Mouse (Mus musculus) neutrophil, adult 65 days (primary cell): ENCODE results near the gene Ldlr. TPM values are rescaled to one million over a fixed set of nuclear protein-coding genes. Genes with fewer than 3 reads are reported as not detected.

Source experiments
- total RNA-seq: library from RNA; stranded (reverse); gene quantifications from 2 replicates; pipeline ENCODE4 v1.2.4, GENCODE M21; 2023

The Ldlr gene
- total RNA-seq: 79.0 and 91.2 TPM in 2 replicates

GRCm38 (mm10) chr9:21723377-21724146 lies at the start of gene Ldlr:
Gene Ldlr, plus strand, starts transcription at chr9:21723483.

GRCm38 (mm10) chr9:21760155-21761088 lies 37.1 kb downstream of the Ldlr start, which contains the start of gene Spc24:
Gene Spc24, minus strand, starts transcription at chr9:21760303.

GRCm38 (mm10) chr9:21798345-21799009 lies 75.2 kb downstream of the Ldlr start, which contains the start of gene Kank2:
Gene Kank2, minus strand, starts transcription at chr9:21798744.

Other genes starting within 250 kb of the Ldlr start
- gene Tmed1, start 213.2 kb upstream of the Ldlr start, total RNA-seq: 4.2 and 5.8 TPM in 2 replicates
- 229 and 277 TPM in 2 replicates for gene AB124611, start 197.3 kb upstream of the Ldlr start, total RNA-seq
- 23.2 and 33.9 TPM in 2 replicates for gene Carm1, start 176.6 kb upstream of the Ldlr start, total RNA-seq
- gene Timm29, start 130.8 kb upstream of the Ldlr start, total RNA-seq: 18.8 and 28.2 TPM in 2 replicates
- gene Yipf2, start 130.7 kb upstream of the Ldlr start, total RNA-seq: 6.8 and 7.3 TPM in 2 replicates
- 54.0 and 58.7 TPM in 2 replicates for gene Smarca4, start 107.3 kb upstream of the Ldlr start, total RNA-seq
- 25.6 and 32.9 TPM in 2 replicates for gene Spc24, start 36.8 kb downstream of the Ldlr start, total RNA-seq
- gene Kank2, start 75.3 kb downstream of the Ldlr start, total RNA-seq: 0.63 and 0.79 TPM in 2 replicates
- not detected in 2 replicates for gene Angptl8, start 112.0 kb downstream of the Ldlr start, total RNA-seq
- 1.6 and 4.7 TPM in 2 replicates for gene Dock6, start 129.2 kb downstream of the Ldlr start, total RNA-seq
- 166 and 181 TPM in 2 replicates for gene Rab3d, start 194.7 kb downstream of the Ldlr start, total RNA-seq
- 0.95 TPM in 2 replicates for gene Ccdc159, start 204.0 kb downstream of the Ldlr start, total RNA-seq
- gene Tmem205, start 204.1 kb downstream of the Ldlr start, total RNA-seq: 16.4 and 21.5 TPM in 2 replicates
- 0.85 and 1.7 TPM in 2 replicates for gene Plppr2, start 213.6 kb downstream of the Ldlr start, total RNA-seq
- 2.9 and 3.6 TPM in 2 replicates for gene Swsap1, start 232.3 kb downstream of the Ldlr start, total RNA-seq
- 1.1 and 1.4 TPM in 2 replicates for gene Epor, start 240.0 kb downstream of the Ldlr start, total RNA-seq